Mouse (Mus musculus): ENCODE data around the gene Dlgap1. TPM values are rescaled to one million over a fixed set of nuclear protein-coding genes. Genes with fewer than 3 reads are reported as not detected.

Dlgap1 gene
- total and polyA plus RNA-seq, 3 experiments, result 0.39 to 1.6 (median 0.52) TPM

GRCm38 (mm10) chr17:70633181-70633944 lies 664.5 kb downstream of the Dlgap1 start:
- intact Hi-C loops (cut with DNase I), result loop anchor here (1.0 to 5.0 kb wide), 2 partner anchors 106 to 207 kb away; no protein-coding TSS in a partner anchor
- peak; percentile 80 for TF ChIP-seq CTCF (IDR thresholded peaks at IDR 0.05)
- no peak for TF ChIP-seq POLR2A (IDR thresholded peaks at IDR 0.05; ENCODE audit: insufficient read depth, low read depth, low read length)
- H3K4me3 ChIP-seq, result no peak overlapping the region
- 12% methylated on average over 9 of the region's 9 CpGs for WGBS
- H3K36me3 ChIP-seq (ENCODE audit: control insufficient read depth, insufficient read depth, low read length), result no peaks in the 10 kb centered on the region
- no peaks in the 10 kb centered on the region for H3K27me3 ChIP-seq (ENCODE audit: control insufficient read depth, insufficient read depth, low read length)
- DNase-seq, result peak; percentile 34 to 65
- H3K4me1 ChIP-seq (ENCODE audit: control insufficient read depth, insufficient read depth, low read length), result no peaks in the 10 kb centered on the region
- H3K9ac ChIP-seq (ENCODE audit: low read depth, low read length), result no peak overlapping the region
- no peaks in the 10 kb centered on the region for H3K79me2 ChIP-seq (replicated peaks; ENCODE audit: control insufficient read depth, insufficient read depth, low read length)
- H3K27ac ChIP-seq, result no peak overlapping the region

GRCm38 (mm10) chr17:70643211-70643610 lies 674.3 kb downstream of the Dlgap1 start:
- Histone ChIP-seq H3K27ac (no peak overlapping the region), H3K4me3 (no peak overlapping the region), H3K9ac (ENCODE audit: low read depth, low read length) (no peak overlapping the region), H3K27me3 (ENCODE audit: control insufficient read depth, insufficient read depth, low read length) (no peaks in the 10 kb centered on the region), H3K79me2 (replicated peaks; ENCODE audit: control insufficient read depth, insufficient read depth, low read length) (no peaks in the 10 kb centered on the region), H3K4me1 (ENCODE audit: control insufficient read depth, insufficient read depth, low read length) (no peaks in the 10 kb centered on the region), H3K36me3 (ENCODE audit: control insufficient read depth, insufficient read depth, low read length) (no peaks in the 10 kb centered on the region)
- intact Hi-C loops (cut with DNase I), result no loop called here
- TF ChIP-seq POLR2A (IDR thresholded peaks at IDR 0.05; ENCODE audit: insufficient read depth, low read depth, low read length) (no peak), CTCF (IDR thresholded peaks at IDR 0.05) (no peak), EP300 (IDR thresholded peaks at IDR 0.05; ENCODE audit: insufficient read depth, low read depth, low read length) (no peak)
- WGBS, result 50% methylated on average over 1 of the region's 1 CpGs
- DNase-seq, result no peak

GRCm38 (mm10) chr17:70646641-70647040 lies 677.8 kb downstream of the Dlgap1 start:
- no peak overlapping the region for H3K27ac ChIP-seq
- no peak overlapping the region for H3K4me3 ChIP-seq
- no peak for DNase-seq
- H3K4me1 ChIP-seq (ENCODE audit: control insufficient read depth, insufficient read depth, low read length), result no peaks in the 10 kb centered on the region
- TF ChIP-seq POLR2A (IDR thresholded peaks at IDR 0.05; ENCODE audit: insufficient read depth, low read depth, low read length), result no peak
- TF ChIP-seq EP300 (IDR thresholded peaks at IDR 0.05; ENCODE audit: insufficient read depth, low read depth, low read length), result no peak
- no peak for TF ChIP-seq CTCF (IDR thresholded peaks at IDR 0.05)
- 36% methylated on average over 4 of the region's 4 CpGs for WGBS
- H3K79me2 ChIP-seq (replicated peaks; ENCODE audit: control insufficient read depth, insufficient read depth, low read length), result no peaks in the 10 kb centered on the region
- no peaks in the 10 kb centered on the region for H3K27me3 ChIP-seq (ENCODE audit: control insufficient read depth, insufficient read depth, low read length)
- no peak overlapping the region for H3K9ac ChIP-seq (ENCODE audit: low read depth, low read length)
- no peaks in the 10 kb centered on the region for H3K36me3 ChIP-seq (ENCODE audit: control insufficient read depth, insufficient read depth, low read length)
- intact Hi-C loops (cut with DNase I), result no loop called here

GRCm38 (mm10) chr17:70661382-70661781 lies 692.5 kb downstream of the Dlgap1 start:
- Histone ChIP-seq H3K36me3 (ENCODE audit: control insufficient read depth, insufficient read depth, low read length) (no peaks in the 10 kb centered on the region), H3K27me3 (ENCODE audit: control insufficient read depth, insufficient read depth, low read length) (no peaks in the 10 kb centered on the region), H3K9ac (ENCODE audit: low read depth, low read length) (no peak overlapping the region), H3K4me1 (ENCODE audit: control insufficient read depth, insufficient read depth, low read length) (no peaks in the 10 kb centered on the region), H3K4me3 (no peak overlapping the region), H3K79me2 (replicated peaks; ENCODE audit: control insufficient read depth, insufficient read depth, low read length) (no peaks in the 10 kb centered on the region), H3K27ac (no peak overlapping the region)
- TF ChIP-seq POLR2A (IDR thresholded peaks at IDR 0.05; ENCODE audit: insufficient read depth, low read depth, low read length), result no peak
- no peak for TF ChIP-seq CTCF (IDR thresholded peaks at IDR 0.05)
- no peak for TF ChIP-seq EP300 (IDR thresholded peaks at IDR 0.05; ENCODE audit: insufficient read depth, low read depth, low read length)
- WGBS, result 57% methylated on average over 3 of the region's 3 CpGs
- intact Hi-C loops (cut with DNase I), result no loop called here
- DNase-seq, result no peak

GRCm38 (mm10) chr17:70663992-70664391 lies 695.1 kb downstream of the Dlgap1 start:
- no peak for DNase-seq
- no peaks in the 10 kb centered on the region for H3K27me3 ChIP-seq (ENCODE audit: control insufficient read depth, insufficient read depth, low read length)
- no peak overlapping the region for H3K4me3 ChIP-seq
- H3K27ac ChIP-seq, result no peak overlapping the region
- no peaks in the 10 kb centered on the region for H3K4me1 ChIP-seq (ENCODE audit: control insufficient read depth, insufficient read depth, low read length)
- intact Hi-C loops (cut with DNase I), result no loop called here
- no peak for TF ChIP-seq POLR2A (IDR thresholded peaks at IDR 0.05; ENCODE audit: insufficient read depth, low read depth, low read length)
- TF ChIP-seq EP300 (IDR thresholded peaks at IDR 0.05; ENCODE audit: insufficient read depth, low read depth, low read length), result no peak
- TF ChIP-seq CTCF (IDR thresholded peaks at IDR 0.05), result no peak
- no peaks in the 10 kb centered on the region for H3K36me3 ChIP-seq (ENCODE audit: control insufficient read depth, insufficient read depth, low read length)
- H3K9ac ChIP-seq (ENCODE audit: low read depth, low read length), result no peak overlapping the region
- WGBS, result 83% methylated on average over 6 of the region's 6 CpGs
- no peaks in the 10 kb centered on the region for H3K79me2 ChIP-seq (replicated peaks; ENCODE audit: control insufficient read depth, insufficient read depth, low read length)

GRCm38 (mm10) chr17:70664484-70665040 lies 695.7 kb downstream of the Dlgap1 start:
- Histone ChIP-seq H3K4me3 (no peak overlapping the region), H3K4me1 (ENCODE audit: control insufficient read depth, insufficient read depth, low read length) (no peaks in the 10 kb centered on the region), H3K27me3 (ENCODE audit: control insufficient read depth, insufficient read depth, low read length) (no peaks in the 10 kb centered on the region), H3K79me2 (replicated peaks; ENCODE audit: control insufficient read depth, insufficient read depth, low read length) (no peaks in the 10 kb centered on the region), H3K36me3 (ENCODE audit: control insufficient read depth, insufficient read depth, low read length) (no peaks in the 10 kb centered on the region), H3K27ac (no peak overlapping the region), H3K9ac (ENCODE audit: low read depth, low read length) (no peak overlapping the region)
- intact Hi-C loops (cut with DNase I), result no loop called here
- DNase-seq, result no peak
- TF ChIP-seq EP300 (IDR thresholded peaks at IDR 0.05; ENCODE audit: insufficient read depth, low read depth, low read length) (no peak), CTCF (IDR thresholded peaks at IDR 0.05) (no peak), POLR2A (IDR thresholded peaks at IDR 0.05; ENCODE audit: insufficient read depth, low read depth, low read length) (no peak)

Measured in heart, adult 2 months (tissue).